Mouse (Mus musculus) heart, embryonic 15.5 days (tissue): ENCODE data around the gene Gstt4. TPM values are rescaled to one million over a fixed set of nuclear protein-coding genes. Genes with fewer than 3 reads are reported as not detected.
"Not testable (repeated sequence)": the region's sequence is repeated elsewhere in the genome, so short reads cannot be mapped to it uniquely, and the experiment has no call there.

Experiments
- ATAC-seq: fragments of 200-750 bp; cut with Nextera tagmentation; replicated peaks from 2 replicates; pipeline ENCODE4 v1.8.0; 2017; ENCODE audit warnings: low read depth, moderate TSS enrichment; ENCODE audit not compliant: insufficient number of reproducible peaks, insufficient read depth, low FRiP score
- H3K27ac ChIP-seq: fragments of 300-500 bp; sonication (generic); 2 replicates; pipeline ENCODE4 v1.5.1; 2015; ENCODE audit warnings: mild to moderate bottlenecking, inconsistent platforms
- H3K27me3 ChIP-seq: fragments of 300-500 bp; sonication (generic); 2 replicates; pipeline ENCODE4 v1.6.1; 2015; ENCODE audit warnings: inconsistent platforms
- H3K36me3 ChIP-seq: fragments of 300-500 bp; sonication (generic); 2 replicates; pipeline ENCODE4 v1.6.1; 2015; ENCODE audit warnings: mild to moderate bottlenecking, inconsistent platforms
- H3K4me1 ChIP-seq: fragments of 300-500 bp; sonication (generic); replicated peaks from 2 replicates; pipeline ENCODE4 v1.6.1; 2015; ENCODE audit warnings: inconsistent platforms
- H3K4me2 ChIP-seq: fragments of 300-500 bp; sonication (generic); 2 replicates; pipeline ENCODE4 v1.6.1; 2015; ENCODE audit warnings: inconsistent platforms, mild to moderate bottlenecking, moderate library complexity
- H3K4me3 ChIP-seq: fragments of 300-500 bp; sonication (generic); 2 replicates; pipeline ENCODE4 v1.5.1; 2015; ENCODE audit warnings: mild to moderate bottlenecking, inconsistent platforms
- H3K9ac ChIP-seq: fragments of 300-500 bp; sonication (generic); 2 replicates; pipeline ENCODE4 v1.6.1; 2015; ENCODE audit warnings: mild to moderate bottlenecking, inconsistent platforms
- H3K9me3 ChIP-seq: fragments of 300-500 bp; sonication (generic); replicated peaks from 2 replicates; pipeline ENCODE4 v1.6.1; 2016; ENCODE audit warnings: inconsistent platforms
- WGBS: fragments of 180-500 bp; shearing (Covaris S2); methylation state at CpG from one replicate; pipeline ENCODE4 v1.1.7; 2015; ENCODE audit warnings: mixed read lengths; 5-methylcytosine and 5-hydroxymethylcytosine counted together
- polyA plus RNA-seq: library from polyadenylated mRNA; unstranded; fragments of >200 nt; fragmentation: Nextera tagmentation; extraction: Ambion mirVana; gene quantifications from 2 replicates; pipeline ENCODE4 v1.2.1, GENCODE M21; 2015

The Gstt4 gene
- not detected in 2 replicates for polyA plus RNA-seq

GRCm38 (mm10) chr10:75822443-75822842, at the start of gene Gstt4:
Gene Gstt4 (minus strand): TSS chr10:75822543.
- no peak within 1 kb of the TSS for H3K9ac ChIP-seq
- ATAC-seq, result no peak
- H3K4me1 ChIP-seq, result peaks cover 3% of the 10 kb centered on the region
- H3K4me3 ChIP-seq, result no peak within 1 kb of the TSS
- no peaks in the 10 kb centered on the region for H3K36me3 ChIP-seq
- 0 out of 2 replicates have a peak, but pooled peaks cover 5% of the 10 kb centered on the region for H3K27me3 ChIP-seq
- no peak within 1 kb of the TSS for H3K4me2 ChIP-seq
- WGBS, result 90% methylated on average over 2 of the region's 2 CpGs
- H3K27ac ChIP-seq, result no peak within 1 kb of the TSS
- H3K9me3 ChIP-seq, result no peaks in the 10 kb centered on the region

GRCm38 (mm10) chr10:75861587-75861986, 39.2 kb upstream of the Gstt4 start:
- Histone ChIP-seq H3K4me1 (peaks cover 32% of the 10 kb centered on the region), H3K9me3 (no peaks in the 10 kb centered on the region), H3K27ac (0 out of 2 replicates have a peak overlapping the region, but pooled peaks have one; percentile 95), H3K36me3 (no peaks in the 10 kb centered on the region), H3K4me3 (no peak overlapping the region), H3K4me2 (no peak overlapping the region), H3K27me3 (no peaks in the 10 kb centered on the region), H3K9ac (no peak overlapping the region)
- 76% methylated on average over 5 of the region's 5 CpGs for WGBS
- no peak for ATAC-seq

GRCm38 (mm10) chr10:75860746-75861145, 38.4 kb upstream of the Gstt4 start:
- 15% methylated on average over 7 of the region's 7 CpGs for WGBS

GRCm38 (mm10) chr10:75859786-75860470, 37.6 kb upstream of the Gstt4 start, which contains the start of gene Mif:
Gene Mif (minus strand): TSS chr10:75860240.
- Histone ChIP-seq H3K27ac (peak within 1 kb of the TSS; percentile 95), H3K9ac (peak within 1 kb of the TSS; percentile 82), H3K4me1 (peaks cover 32% of the 10 kb centered on the region), H3K4me3 (peak within 1 kb of the TSS; percentile 76), H3K4me2 (peak within 1 kb of the TSS; percentile 78)
- not testable (repeated sequence) for H3K9me3 ChIP-seq, H3K27me3 ChIP-seq, H3K36me3 ChIP-seq
- under 1% methylated on average over 43 of the region's 46 CpGs for WGBS
- ATAC-seq, result peak; percentile 97

More at GRCm38 (mm10) chr10:75860746-75861145, 38.4 kb upstream of the Gstt4 start:
- H3K27me3 ChIP-seq, result no peaks in the 10 kb centered on the region
- peak overlapping the region; percentile 78 for H3K4me2 ChIP-seq
- H3K4me3 ChIP-seq, result no peak overlapping the region
- H3K36me3 ChIP-seq, result no peaks in the 10 kb centered on the region
- H3K27ac ChIP-seq, result peak overlapping the region; percentile 95
- no peak for ATAC-seq
- peaks cover 32% of the 10 kb centered on the region for H3K4me1 ChIP-seq
- H3K9ac ChIP-seq, result peak overlapping the region; percentile 82; the same call in 1 of the 2 replicates
- no peaks in the 10 kb centered on the region for H3K9me3 ChIP-seq

- peak overlapping the region; percentile 95 for H3K27ac ChIP-seq
- H3K9me3 ChIP-seq, result no peaks in the 10 kb centered on the region
- 2% methylated on average over 27 of the region's 27 CpGs for WGBS
- H3K27me3 ChIP-seq, result no peaks in the 10 kb centered on the region
- H3K4me3 ChIP-seq, result peak overlapping the region; percentile 76
- H3K9ac ChIP-seq, result peak overlapping the region; percentile 82
- peak; percentile 69 for ATAC-seq
- H3K4me1 ChIP-seq, result peaks cover 32% of the 10 kb centered on the region
- H3K36me3 ChIP-seq, result no peaks in the 10 kb centered on the region
- peak overlapping the region; percentile 78 for H3K4me2 ChIP-seq
Measured at GRCm38 (mm10) chr10:75859107-75859746, 36.9 kb upstream of the Gstt4 start.

GRCm38 (mm10) chr10:75857598-75857997, 35.3 kb upstream of the Gstt4 start:
- Histone ChIP-seq H3K4me2 (no peak overlapping the region), H3K27me3 (no peaks in the 10 kb centered on the region), H3K4me1 (peaks cover 32% of the 10 kb centered on the region), H3K4me3 (no peak overlapping the region), H3K9me3 (no peaks in the 10 kb centered on the region), H3K36me3 (no peaks in the 10 kb centered on the region), H3K27ac (no peak overlapping the region), H3K9ac (no peak overlapping the region)
- 95% methylated on average over 4 of the region's 4 CpGs for WGBS
- ATAC-seq, result no peak

- Histone ChIP-seq H3K9ac (no peak overlapping the region), H3K4me3 (no peak overlapping the region), H3K27ac (no peak overlapping the region), H3K27me3 (no peaks in the 10 kb centered on the region), H3K9me3 (no peaks in the 10 kb centered on the region), H3K4me1 (peaks cover 32% of the 10 kb centered on the region), H3K36me3 (no peaks in the 10 kb centered on the region), H3K4me2 (no peak overlapping the region)
- ATAC-seq, result no peak
- 75% methylated on average over 3 of the region's 3 CpGs for WGBS
Measured at GRCm38 (mm10) chr10:75856976-75857375, 34.6 kb upstream of the Gstt4 start.

- H3K4me1 ChIP-seq, result peaks cover 27% of the 10 kb centered on the region
- no peaks in the 10 kb centered on the region for H3K36me3 ChIP-seq
- H3K9ac ChIP-seq, result no peak overlapping the region
- no peak overlapping the region for H3K27ac ChIP-seq
- no peak overlapping the region for H3K4me3 ChIP-seq
- ATAC-seq, result no peak
- H3K4me2 ChIP-seq, result no peak overlapping the region
- 74% methylated on average over 11 of the region's 11 CpGs for WGBS
- no peaks in the 10 kb centered on the region for H3K9me3 ChIP-seq
- H3K27me3 ChIP-seq, result no peaks in the 10 kb centered on the region
Measured at GRCm38 (mm10) chr10:75856155-75856907, 34.0 kb upstream of the Gstt4 start.

GRCm38 (mm10) chr10:75855416-75855981, 33.2 kb upstream of the Gstt4 start:
- Histone ChIP-seq H3K9ac (no peak overlapping the region), H3K27me3 (no peaks in the 10 kb centered on the region), H3K9me3 (no peaks in the 10 kb centered on the region), H3K36me3 (no peaks in the 10 kb centered on the region), H3K4me2 (no peak overlapping the region), H3K4me3 (no peak overlapping the region), H3K4me1 (peaks cover 19% of the 10 kb centered on the region), H3K27ac (no peak overlapping the region)
- no peak for ATAC-seq
- 88% methylated on average over 15 of the region's 15 CpGs for WGBS

- H3K4me3 ChIP-seq, result no peak overlapping the region
- no peak for ATAC-seq
- H3K36me3 ChIP-seq, result no peaks in the 10 kb centered on the region
- whole genome bisulfite sequencing, result 70% methylated on average over 6 of the region's 6 CpGs
- no peak overlapping the region for H3K9ac ChIP-seq
- no peaks in the 10 kb centered on the region for H3K9me3 ChIP-seq
- peaks cover 15% of the 10 kb centered on the region for H3K4me1 ChIP-seq
- no peaks in the 10 kb centered on the region for H3K27me3 ChIP-seq
- no peak overlapping the region for H3K4me2 ChIP-seq
- no peak overlapping the region for H3K27ac ChIP-seq
Measured at GRCm38 (mm10) chr10:75854791-75855190, 32.4 kb upstream of the Gstt4 start.

GRCm38 (mm10) chr10:75854096-75854495, 31.8 kb upstream of the Gstt4 start:
- H3K4me2 ChIP-seq, result no peak overlapping the region
- H3K9ac ChIP-seq, result no peak overlapping the region
- H3K27me3 ChIP-seq, result no peaks in the 10 kb centered on the region
- H3K36me3 ChIP-seq, result no peaks in the 10 kb centered on the region
- H3K4me1 ChIP-seq, result peaks cover 13% of the 10 kb centered on the region
- no peak overlapping the region for H3K4me3 ChIP-seq
- H3K9me3 ChIP-seq, result no peaks in the 10 kb centered on the region
- no peak for ATAC-seq
- WGBS, result 41% methylated on average over 5 of the region's 5 CpGs
- H3K27ac ChIP-seq, result no peak overlapping the region
